Mouse (Mus musculus): ENCODE data around the gene Pdpn. TPM values are rescaled to one million over a fixed set of nuclear protein-coding genes. Genes with fewer than 3 reads are reported as not detected.

The Pdpn gene
- polyA plus RNA-seq, 1 experiment = not detected

DNA sequence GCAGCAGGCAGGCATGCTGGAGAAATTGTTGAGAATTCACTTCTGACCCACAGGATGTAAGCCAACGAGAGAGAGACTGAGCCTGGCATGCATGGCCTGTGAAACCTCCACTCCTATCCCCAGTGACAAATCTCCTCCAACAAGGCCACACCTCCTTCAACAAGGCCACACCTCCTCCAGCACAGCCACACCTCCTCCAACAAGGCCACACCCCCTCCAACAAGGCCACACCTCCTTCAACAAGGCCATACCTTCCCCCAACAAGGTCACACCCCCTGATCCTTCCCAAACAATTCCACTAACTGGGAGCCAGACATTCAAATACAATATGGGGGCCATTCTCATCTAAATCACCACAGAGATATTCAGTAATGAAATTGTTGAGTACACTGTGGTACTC, 46.0 kb downstream of the Pdpn start:
- Histone ChIP-seq H3K36me3 (replicated peaks; ENCODE audit: low read length) (no peaks in the 10 kb centered on the region), H3K9me3 (peaks cover 28% of the 10 kb centered on the region), H3K4me3 (replicated peaks) (no peak overlapping the region), H3K4me1 (no peaks in the 10 kb centered on the region), H3K27me3 (replicated peaks) (peaks cover 2% of the 10 kb centered on the region)
- TF ChIP-seq GATA1 (IDR thresholded peaks at IDR 0.05; ENCODE audit: borderline replicate concordance, low read length) (no peak), FLI1 (IDR thresholded peaks at IDR 0.05; ENCODE audit: low read length) (no peak)

DNA sequence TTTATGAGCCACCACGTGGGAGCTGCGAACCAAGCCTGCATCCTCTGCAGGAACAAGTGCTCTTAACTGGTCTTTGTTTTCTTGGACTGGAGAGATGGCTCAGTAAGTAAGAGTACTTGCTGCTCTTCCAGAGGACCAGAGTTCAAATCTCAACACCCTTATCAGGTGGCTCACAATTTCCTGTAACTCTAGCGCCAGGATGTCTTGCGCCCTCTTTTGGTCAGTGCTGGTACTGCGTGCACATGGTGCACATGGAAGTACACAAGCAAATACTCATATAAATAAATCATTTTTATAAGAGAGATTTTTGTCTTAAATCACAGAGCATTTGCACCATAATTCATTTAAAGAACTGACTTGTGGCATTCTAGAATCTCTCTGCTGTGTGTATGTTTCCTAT, 51.3 kb downstream of the Pdpn start:
- H3K9me3 ChIP-seq = peaks cover 33% of the 10 kb centered on the region
- no peak overlapping the region for H3K4me3 ChIP-seq (replicated peaks)
- TF ChIP-seq GATA1 (IDR thresholded peaks at IDR 0.05; ENCODE audit: borderline replicate concordance, low read length) (no peak), FLI1 (IDR thresholded peaks at IDR 0.05; ENCODE audit: low read length) (no peak)
- H3K36me3 ChIP-seq (replicated peaks; ENCODE audit: low read length) = no peaks in the 10 kb centered on the region
- peaks cover 2% of the 10 kb centered on the region for H3K27me3 ChIP-seq (replicated peaks)
- peaks cover 4% of the 10 kb centered on the region; the same call in 1 of the 2 replicates for H3K4me1 ChIP-seq

DNA sequence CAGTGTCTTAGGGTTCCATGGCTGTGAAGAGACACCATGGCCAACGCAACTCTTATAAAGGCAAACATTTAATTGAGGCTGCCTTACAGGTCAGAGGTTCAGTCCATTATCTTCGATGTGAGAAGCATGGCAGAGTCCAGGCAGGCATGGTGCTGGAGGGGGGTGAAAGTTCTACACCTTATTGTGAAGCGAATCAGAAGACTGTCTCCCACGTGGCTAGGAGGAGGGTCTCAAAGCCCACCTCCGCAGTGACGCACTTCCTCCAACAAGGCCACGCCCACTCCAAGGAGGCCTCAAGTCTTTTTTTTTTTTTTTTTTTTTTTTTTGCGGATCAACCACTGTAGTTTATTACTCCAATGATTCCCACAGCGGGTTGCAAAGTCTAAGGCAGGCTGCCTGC, 58.1 kb downstream of the Pdpn start:
- Histone ChIP-seq H3K4me1 (peaks cover 17% of the 10 kb centered on the region), H3K27me3 (replicated peaks) (no peaks in the 10 kb centered on the region), H3K36me3 (replicated peaks; ENCODE audit: low read length) (no peaks in the 10 kb centered on the region), H3K4me3 (replicated peaks) (no peak overlapping the region), H3K9me3 (peaks cover 9% of the 10 kb centered on the region)
- no peak for TF ChIP-seq FLI1 (IDR thresholded peaks at IDR 0.05; ENCODE audit: low read length)
- no peak for TF ChIP-seq GATA1 (IDR thresholded peaks at IDR 0.05; ENCODE audit: borderline replicate concordance, low read length)

DNA sequence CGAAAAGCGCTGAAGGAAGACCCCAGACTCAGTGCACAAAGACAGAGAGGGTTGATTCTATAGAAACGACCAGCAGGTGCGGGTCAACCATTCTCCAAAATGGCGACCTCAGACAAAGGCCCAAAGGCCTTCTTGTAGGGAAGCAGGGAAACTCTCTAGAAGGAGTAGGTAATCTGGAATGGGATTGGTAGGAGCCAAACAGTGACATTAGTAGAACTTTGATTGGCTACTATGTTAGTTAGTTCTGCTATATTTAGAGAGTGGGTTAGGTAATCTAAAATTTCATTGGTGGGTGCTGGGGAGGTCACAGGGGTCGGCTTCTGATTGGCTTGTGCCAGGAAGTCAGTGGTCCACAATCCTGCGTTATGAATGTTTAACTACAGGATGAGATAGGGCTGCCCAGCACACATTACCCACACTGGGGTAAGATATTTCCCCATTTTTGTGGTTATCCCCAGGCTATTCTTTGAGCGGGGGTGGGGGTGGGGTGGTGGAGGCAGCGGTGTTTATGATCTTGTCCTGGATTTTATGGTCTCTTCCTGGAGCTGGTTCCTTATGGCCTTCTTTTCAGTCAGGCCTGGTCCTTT, 59.7 kb downstream of the Pdpn start:
- H3K9me3 ChIP-seq = peaks cover 13% of the 10 kb centered on the region
- H3K4me1 ChIP-seq = peaks cover 12% of the 10 kb centered on the region
- H3K4me3 ChIP-seq (replicated peaks) = no peak overlapping the region
- H3K36me3 ChIP-seq (replicated peaks; ENCODE audit: low read length) = no peaks in the 10 kb centered on the region
- H3K27me3 ChIP-seq (replicated peaks) = no peaks in the 10 kb centered on the region
- TF ChIP-seq FLI1 (IDR thresholded peaks at IDR 0.05; ENCODE audit: low read length) (no peak), GATA1 (IDR thresholded peaks at IDR 0.05; ENCODE audit: borderline replicate concordance, low read length) (no peak)

DNA sequence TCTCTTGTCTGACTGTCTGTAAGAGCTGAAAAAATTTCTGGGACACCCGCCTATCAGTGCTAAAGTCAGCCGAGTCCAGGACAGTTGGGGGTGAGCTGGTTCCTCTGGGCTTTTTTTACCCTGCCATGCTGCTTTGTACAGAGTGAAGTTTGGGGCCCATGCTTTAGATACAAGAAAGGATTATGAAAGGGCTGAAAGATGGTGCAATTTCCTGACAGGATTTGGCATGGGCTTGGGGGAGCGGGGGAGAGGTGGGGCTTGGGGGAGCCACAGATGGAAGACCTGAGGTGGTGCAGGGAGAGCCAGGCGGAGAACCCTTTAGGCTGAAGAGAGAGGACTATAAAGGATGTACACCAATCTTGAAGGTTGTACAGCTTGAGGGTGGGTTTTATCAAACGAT, 60.2 kb downstream of the Pdpn start:
- H3K4me3 ChIP-seq (replicated peaks) = no peak overlapping the region
- H3K9me3 ChIP-seq = peaks cover 18% of the 10 kb centered on the region
- peaks cover 12% of the 10 kb centered on the region for H3K4me1 ChIP-seq
- no peaks in the 10 kb centered on the region for H3K36me3 ChIP-seq (replicated peaks; ENCODE audit: low read length)
- TF ChIP-seq GATA1 (IDR thresholded peaks at IDR 0.05; ENCODE audit: borderline replicate concordance, low read length) = no peak
- TF ChIP-seq FLI1 (IDR thresholded peaks at IDR 0.05; ENCODE audit: low read length) = no peak
- H3K27me3 ChIP-seq (replicated peaks) = no peaks in the 10 kb centered on the region

DNA sequence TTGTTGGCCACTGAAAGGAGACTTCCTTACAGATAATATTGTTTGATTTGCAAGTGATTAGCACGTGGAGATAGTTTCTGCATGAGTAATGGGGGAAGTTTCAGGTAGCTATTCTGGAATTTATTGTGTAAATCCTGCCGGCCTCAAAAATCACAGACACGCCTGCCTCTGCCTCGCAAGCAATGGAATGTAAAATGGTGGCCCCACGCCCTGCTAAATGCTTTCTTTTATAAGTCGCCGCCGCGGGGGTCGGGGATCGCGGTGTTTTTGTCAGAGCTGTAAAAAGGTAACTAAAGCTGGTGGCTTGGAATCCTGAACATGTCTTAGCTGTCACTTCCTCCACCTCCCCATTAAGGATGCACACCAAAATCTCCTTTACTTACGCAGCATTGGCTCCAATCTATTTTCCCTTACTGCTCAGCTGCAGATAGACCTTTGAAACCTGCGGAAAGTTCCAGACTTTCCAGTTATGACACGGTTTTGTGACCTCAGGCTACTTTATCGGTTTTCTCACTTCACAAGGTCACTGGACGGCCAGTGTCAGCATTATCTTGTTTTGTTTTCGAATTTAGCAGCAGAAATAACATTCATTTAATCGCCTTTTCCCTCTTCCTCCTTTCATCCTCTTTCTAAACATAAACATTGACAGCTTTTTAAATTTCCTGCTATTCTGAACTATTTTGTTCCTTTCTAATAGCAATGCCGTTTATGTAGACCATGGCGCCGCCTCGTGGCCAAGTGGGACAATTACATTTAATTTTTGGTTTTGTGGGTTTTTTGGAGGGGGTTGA, 60.9 kb downstream of the Pdpn start:
- Histone ChIP-seq H3K4me3 (replicated peaks) (peak overlapping the region; percentile 71), H3K4me1 (peaks cover 12% of the 10 kb centered on the region)

DNA sequence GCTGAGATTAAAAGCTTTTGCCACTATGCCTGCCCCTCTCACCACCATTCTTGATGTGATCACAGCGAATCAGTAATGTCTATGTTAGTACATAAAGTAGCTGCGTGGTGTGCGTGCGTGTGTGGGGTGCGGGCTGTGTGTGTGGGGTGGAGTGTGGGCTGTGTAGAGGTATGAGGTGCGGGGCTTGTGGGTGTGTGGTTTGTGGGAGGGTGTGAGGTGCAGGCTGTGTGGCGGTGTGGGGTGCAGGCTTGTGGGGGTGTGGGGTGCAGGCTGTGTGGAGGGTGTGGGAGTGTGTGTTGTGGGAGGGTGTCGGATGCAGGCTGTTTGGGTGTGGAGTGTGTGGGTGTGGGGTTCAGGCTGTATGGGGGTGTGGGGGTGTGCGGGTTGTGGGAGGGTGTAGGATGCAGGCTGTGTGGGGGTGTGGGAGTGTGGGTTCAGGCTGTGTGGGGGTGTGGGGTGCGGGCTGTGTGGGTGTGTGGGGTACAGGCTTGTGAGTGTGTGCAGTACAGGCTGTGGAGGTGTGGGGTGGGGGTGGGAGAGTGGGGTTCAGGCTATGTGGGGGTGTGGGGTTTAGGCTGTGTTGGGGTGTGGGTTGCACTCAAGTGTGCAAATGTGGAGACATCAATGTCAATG, 67.5 kb downstream of the Pdpn start:
- no peaks in the 10 kb centered on the region for H3K36me3 ChIP-seq (replicated peaks; ENCODE audit: low read length)
- peaks cover 20% of the 10 kb centered on the region for H3K9me3 ChIP-seq
- H3K4me3 ChIP-seq (replicated peaks) = peak overlapping the region; percentile 18
- H3K4me1 ChIP-seq = no peaks in the 10 kb centered on the region
- TF ChIP-seq FLI1 (IDR thresholded peaks at IDR 0.05; ENCODE audit: low read length) = no peak
- peaks cover 2% of the 10 kb centered on the region for H3K27me3 ChIP-seq (replicated peaks)

More for the DNA sequence above, 60.9 kb downstream of the Pdpn start:
- Histone ChIP-seq H3K36me3 (replicated peaks; ENCODE audit: low read length) (no peaks in the 10 kb centered on the region), H3K9me3 (peaks cover 22% of the 10 kb centered on the region), H3K27me3 (replicated peaks) (no peaks in the 10 kb centered on the region)
- no peak for TF ChIP-seq GATA1 (IDR thresholded peaks at IDR 0.05; ENCODE audit: borderline replicate concordance, low read length)
- no peak for TF ChIP-seq FLI1 (IDR thresholded peaks at IDR 0.05; ENCODE audit: low read length)

DNA sequence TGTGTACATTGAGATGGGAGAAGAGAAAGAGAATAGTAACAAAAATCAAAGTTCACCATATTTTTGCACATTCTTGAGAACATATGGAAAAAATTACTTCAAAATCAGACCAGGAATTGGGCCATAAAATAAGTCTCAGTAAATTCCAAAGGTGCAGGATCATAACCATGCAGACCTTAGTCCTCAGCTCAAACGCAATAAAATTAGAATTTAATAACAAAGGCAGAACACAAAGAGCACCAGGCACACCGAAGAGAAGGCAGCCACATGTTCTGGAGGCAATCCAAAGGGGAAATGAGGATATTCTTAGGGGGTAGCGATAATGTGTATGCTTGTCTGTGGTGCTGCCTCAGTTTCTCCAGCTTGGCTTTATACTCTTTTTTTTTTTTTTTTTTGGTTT, 68.3 kb downstream of the Pdpn start:
- H3K4me1 ChIP-seq = no peaks in the 10 kb centered on the region

DNA sequence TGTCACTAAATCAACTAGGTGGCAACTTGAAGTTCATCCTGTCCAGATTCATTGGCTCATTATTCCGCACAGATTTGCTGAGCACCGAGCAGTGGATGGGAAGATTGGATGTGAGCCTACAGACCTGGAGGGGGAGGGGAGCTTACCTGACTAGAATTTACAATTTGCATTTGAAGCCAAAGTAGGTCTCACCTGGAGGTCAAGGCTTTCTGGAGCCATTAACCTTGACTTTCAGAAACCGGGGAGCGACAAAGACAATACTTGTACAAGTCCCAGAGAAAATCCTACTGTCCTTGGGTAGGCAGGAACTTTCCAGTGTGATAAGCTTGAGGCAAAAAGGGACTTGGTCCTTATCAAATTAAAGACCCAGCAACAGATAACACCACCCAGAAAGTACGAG, 71.4 kb downstream of the Pdpn start:
- H3K9me3 ChIP-seq = peaks cover under 1% of the 10 kb centered on the region; the same call in 1 of the 2 replicates
- TF ChIP-seq GATA1 (IDR thresholded peaks at IDR 0.05; ENCODE audit: borderline replicate concordance, low read length) (no peak), FLI1 (IDR thresholded peaks at IDR 0.05; ENCODE audit: low read length) (no peak)

More for the DNA sequence above, 68.3 kb downstream of the Pdpn start:
- Histone ChIP-seq H3K36me3 (replicated peaks; ENCODE audit: low read length) (no peaks in the 10 kb centered on the region), H3K4me3 (replicated peaks) (no peak overlapping the region), H3K27me3 (replicated peaks) (peaks cover 2% of the 10 kb centered on the region), H3K9me3 (peaks cover 20% of the 10 kb centered on the region)
- TF ChIP-seq FLI1 (IDR thresholded peaks at IDR 0.05; ENCODE audit: low read length) (no peak), GATA1 (IDR thresholded peaks at IDR 0.05; ENCODE audit: borderline replicate concordance, low read length) (no peak)

DNA sequence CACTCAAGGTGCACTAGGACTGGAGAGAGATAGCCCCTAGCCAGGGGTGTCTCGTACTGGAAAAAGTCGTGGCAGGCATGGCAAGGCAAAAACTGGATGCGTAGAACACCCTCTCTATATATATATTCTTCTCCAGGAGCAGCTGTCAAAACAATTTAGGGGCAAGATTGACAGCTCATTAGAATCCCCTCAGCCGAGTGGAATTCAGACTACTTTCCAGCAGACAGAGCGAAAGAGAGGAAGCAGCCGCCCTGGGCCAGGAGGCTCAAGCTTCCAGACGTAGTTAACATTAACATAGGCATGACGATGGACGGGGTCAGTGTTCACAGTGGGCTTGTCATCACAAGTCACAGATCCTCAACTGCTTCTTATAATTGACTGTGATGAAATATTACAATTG, 73.5 kb downstream of the Pdpn start:
- no peaks in the 10 kb centered on the region for H3K36me3 ChIP-seq (replicated peaks; ENCODE audit: low read length)

More for the DNA sequence above, 71.4 kb downstream of the Pdpn start:
- H3K27me3 ChIP-seq (replicated peaks) = peaks cover 5% of the 10 kb centered on the region
- H3K4me1 ChIP-seq = no peaks in the 10 kb centered on the region
- H3K4me3 ChIP-seq (replicated peaks) = no peak overlapping the region
- H3K36me3 ChIP-seq (replicated peaks; ENCODE audit: low read length) = no peaks in the 10 kb centered on the region

More for the DNA sequence above, 73.5 kb downstream of the Pdpn start:
- H3K4me3 ChIP-seq (replicated peaks) = no peak overlapping the region
- peaks cover 6% of the 10 kb centered on the region for H3K27me3 ChIP-seq (replicated peaks)
- H3K9me3 ChIP-seq = no peaks in the 10 kb centered on the region
- TF ChIP-seq FLI1 (IDR thresholded peaks at IDR 0.05; ENCODE audit: low read length) (no peak), GATA1 (IDR thresholded peaks at IDR 0.05; ENCODE audit: borderline replicate concordance, low read length) (no peak)
- no peaks in the 10 kb centered on the region for H3K4me1 ChIP-seq
